Mouse (Mus musculus) liver, postnatal 0 days (tissue): ENCODE measurements around the gene Stard8. TPM values are rescaled to one million over a fixed set of nuclear protein-coding genes. Genes with fewer than 3 reads are reported as not detected.
"Not testable (repeated sequence)": the region's sequence is repeated elsewhere in the genome, so short reads cannot be mapped to it uniquely, and the experiment has no call there.

Experiments
- ATAC-seq: fragments of 200-750 bp; cut with Nextera tagmentation; 2 replicates; pipeline ENCODE4 v1.8.0; 2017; ENCODE audit warnings: mild to moderate bottlenecking, moderate library complexity
- DNase-seq: peaks from one replicate; pipeline ENCODE4 v3.0.0-alpha.2; 2016
- H3K27ac ChIP-seq: fragments of 300-500 bp; sonication (generic); 2 replicates; pipeline ENCODE4 v1.5.1; 2014; ENCODE audit warnings: antibody characterized with exemption, moderate library complexity, mild to moderate bottlenecking, low read depth
- H3K27me3 ChIP-seq: fragments of 300-500 bp; sonication (generic); 2 replicates; pipeline ENCODE4 v1.6.1; 2014; ENCODE audit warnings: low read length, control low read depth, mixed read lengths; ENCODE audit not compliant: insufficient read depth
- H3K36me3 ChIP-seq: fragments of 300-500 bp; sonication (generic); replicated peaks from 2 replicates; pipeline ENCODE4 v1.6.1; 2014; ENCODE audit warnings: mild to moderate bottlenecking, control low read depth, low read length, moderate library complexity, mixed read lengths; ENCODE audit not compliant: insufficient read depth
- H3K4me1 ChIP-seq: fragments of 300-500 bp; sonication (generic); 2 replicates; pipeline ENCODE4 v1.6.1; 2014; ENCODE audit warnings: antibody characterized with exemption, mild to moderate bottlenecking, control low read depth; ENCODE audit not compliant: insufficient read depth
- H3K4me2 ChIP-seq: fragments of 300-500 bp; sonication (generic); 2 replicates; pipeline ENCODE4 v1.6.1; 2014; ENCODE audit warnings: low read depth, mild to moderate bottlenecking, low read length, moderate library complexity, mixed read lengths
- H3K4me3 ChIP-seq: fragments of 300-500 bp; sonication (generic); 2 replicates; pipeline ENCODE4 v1.5.1; 2014; ENCODE audit warnings: low read depth, low read length
- H3K9ac ChIP-seq: fragments of 300-500 bp; sonication (generic); replicated peaks from 2 replicates; pipeline ENCODE4 v1.6.1; 2014; ENCODE audit warnings: mild to moderate bottlenecking, moderate library complexity
- H3K9me3 ChIP-seq: fragments of 300-500 bp; sonication (generic); 2 replicates; pipeline ENCODE4 v1.6.1; 2016; ENCODE audit warnings: mild to moderate bottlenecking, control low read depth, low read length, mixed read lengths
- CTCF ChIP-seq: sonication (generic); IDR thresholded peaks from 2 replicates; pipeline ENCODE4 v1.5.1; 2016; ENCODE audit warnings: antibody characterized with exemption, low read depth
- EP300 ChIP-seq: IDR thresholded peaks from 2 replicates; pipeline ENCODE4 v1.6.1; 2016; ENCODE audit warnings: antibody characterized with exemption, low read depth, mild to moderate bottlenecking
- WGBS: fragments of 180-500 bp; shearing (Covaris S2); extraction: QIAGEN DNeasy Blood & Tissue Kit; methylation state at CpG from one replicate; pipeline ENCODE4 v1.1.7; 2014; ENCODE audit not compliant: insufficient replicate concordance; 5-methylcytosine and 5-hydroxymethylcytosine counted together
- polyA plus RNA-seq: library from polyadenylated mRNA; unstranded; fragments of >200 nt; fragmentation: Nextera tagmentation; extraction: Ambion mirVana; gene quantifications from 2 replicates; pipeline ENCODE4 v1.2.1, GENCODE M21; 2015

The Stard8 gene
- polyA plus RNA-seq, 1 experiment from 2014 or later, result 3.1 TPM

- Histone ChIP-seq H3K27me3 (no peaks in the 10 kb centered on the region), H3K9me3 (no peaks in the 10 kb centered on the region), H3K4me3 (no peak overlapping the region), H3K4me1 (no peaks in the 10 kb centered on the region), H3K27ac (no peak overlapping the region), H3K4me2 (no peak overlapping the region), H3K9ac (no peak overlapping the region), H3K36me3 (no peaks in the 10 kb centered on the region; the same call in 1 of the 2 replicates)
- TF ChIP-seq EP300 (no peak), CTCF (no peak)
- WGBS, result 72% methylated on average over 9 of the region's 9 CpGs
- DNase-seq (no peak), ATAC-seq (no peak)
Observed at GRCm38 (mm10) chrX:99066550-99066949, 63.5 kb downstream of the Stard8 start.

GRCm38 (mm10) chrX:99067232-99067631 lies 64.2 kb downstream of the Stard8 start:
- ATAC-seq (no peak), DNase-seq (no peak)
- Histone ChIP-seq H3K36me3 (no peaks in the 10 kb centered on the region), H3K4me1 (no peaks in the 10 kb centered on the region), H3K27ac (no peak overlapping the region), H3K4me2 (no peak overlapping the region), H3K9me3 (no peaks in the 10 kb centered on the region), H3K27me3 (no peaks in the 10 kb centered on the region), H3K4me3 (no peak overlapping the region), H3K9ac (no peak overlapping the region)
- no peak for TF ChIP-seq EP300
- no peak for TF ChIP-seq CTCF
- 61% methylated on average over 7 of the region's 7 CpGs for WGBS

- H3K9ac ChIP-seq, result no peak overlapping the region
- TF ChIP-seq EP300 (no peak), CTCF (no peak)
- H3K27ac ChIP-seq, result no peak overlapping the region
- no peaks in the 10 kb centered on the region for H3K27me3 ChIP-seq
- H3K4me1 ChIP-seq, result no peaks in the 10 kb centered on the region
- DNase-seq, result no peak
- no peaks in the 10 kb centered on the region for H3K36me3 ChIP-seq
- no peak overlapping the region for H3K4me3 ChIP-seq
- 70% methylated on average over 9 of the region's 9 CpGs for WGBS
- H3K9me3 ChIP-seq, result no peaks in the 10 kb centered on the region
- no peak overlapping the region for H3K4me2 ChIP-seq
- ATAC-seq, result no peak
Observed at GRCm38 (mm10) chrX:99067671-99068151, 64.7 kb downstream of the Stard8 start.

GRCm38 (mm10) chrX:99071188-99071587 lies 68.1 kb downstream of the Stard8 start:
- Histone ChIP-seq H3K36me3 (no peaks in the 10 kb centered on the region), H3K4me1 (no peaks in the 10 kb centered on the region), H3K27ac (no peak overlapping the region), H3K4me2 (no peak overlapping the region), H3K4me3 (no peak overlapping the region), H3K9me3 (no peaks in the 10 kb centered on the region), H3K9ac (no peak overlapping the region), H3K27me3 (no peaks in the 10 kb centered on the region)
- WGBS, result 87% methylated on average over 7 of the region's 7 CpGs
- ATAC-seq (no peak), DNase-seq (no peak)
- TF ChIP-seq EP300 (no peak), CTCF (no peak)

GRCm38 (mm10) chrX:99072596-99072995 lies 69.5 kb downstream of the Stard8 start:
- H3K4me3 ChIP-seq, result no peak overlapping the region
- 83% methylated on average over 13 of the region's 13 CpGs for WGBS
- ATAC-seq, result no peak

GRCm38 (mm10) chrX:99075111-99075510 lies 72.1 kb downstream of the Stard8 start:
- H3K4me1 ChIP-seq, result no peaks in the 10 kb centered on the region
- H3K4me2 ChIP-seq, result no peak overlapping the region
- no peak for ATAC-seq
- no peak for DNase-seq
- 56% methylated on average over 5 of the region's 5 CpGs for WGBS
- H3K27me3 ChIP-seq, result no peaks in the 10 kb centered on the region
- H3K9ac ChIP-seq, result no peak overlapping the region
- H3K4me3 ChIP-seq, result no peak overlapping the region
- H3K27ac ChIP-seq, result no peak overlapping the region
- TF ChIP-seq EP300, result no peak
- TF ChIP-seq CTCF, result no peak
- H3K36me3 ChIP-seq, result no peaks in the 10 kb centered on the region
- H3K9me3 ChIP-seq, result no peaks in the 10 kb centered on the region

More at GRCm38 (mm10) chrX:99072596-99072995, 69.5 kb downstream of the Stard8 start:
- Histone ChIP-seq H3K9ac (no peak overlapping the region), H3K4me2 (no peak overlapping the region), H3K9me3 (no peaks in the 10 kb centered on the region), H3K4me1 (no peaks in the 10 kb centered on the region), H3K27me3 (no peaks in the 10 kb centered on the region), H3K27ac (no peak overlapping the region), H3K36me3 (no peaks in the 10 kb centered on the region)
- TF ChIP-seq EP300, result no peak
- TF ChIP-seq CTCF, result no peak
- DNase-seq, result no peak

GRCm38 (mm10) chrX:99076460-99076859 lies 73.4 kb downstream of the Stard8 start:
- Histone ChIP-seq H3K36me3 (no peaks in the 10 kb centered on the region), H3K9me3 (no peaks in the 10 kb centered on the region), H3K4me2 (no peak overlapping the region), H3K4me1 (no peaks in the 10 kb centered on the region), H3K9ac (no peak overlapping the region), H3K27me3 (no peaks in the 10 kb centered on the region), H3K27ac (no peak overlapping the region), H3K4me3 (no peak overlapping the region)
- DNase-seq (no peak), ATAC-seq (no peak)
- TF ChIP-seq EP300 (no peak), CTCF (no peak)
- 57% methylated on average over 4 of the region's 4 CpGs for WGBS

GRCm38 (mm10) chrX:99078374-99078892 lies 75.4 kb downstream of the Stard8 start:
- not testable (repeated sequence) for H3K4me1 ChIP-seq

More at GRCm38 (mm10) chrX:99078374-99078892, 75.4 kb downstream of the Stard8 start:
- H3K36me3 ChIP-seq, H3K27ac ChIP-seq, ATAC-seq, H3K9ac ChIP-seq, H3K9me3 ChIP-seq, H3K4me2 ChIP-seq, DNase-seq, H3K27me3 ChIP-seq, H3K4me3 ChIP-seq: not testable (repeated sequence)
- WGBS, result 50% methylated on average over 3 of the region's 7 CpGs
